Mouse (Mus musculus) embryonic fibroblast, embryonic 13.5 days (primary cell): ENCODE data around the gene Atp6v0e.

ENCODE experiments used
- CTCF ChIP-seq: IDR thresholded peaks from 2 replicates; pipeline ENCODE4 v1.5.1; 2011; ENCODE audit warnings: mild to moderate bottlenecking, control low read depth, low read length, moderate library complexity, borderline replicate concordance; ENCODE audit not compliant: insufficient read depth
- POLR2A ChIP-seq: IDR thresholded peaks from 2 replicates; pipeline ENCODE4 v1.6.1; 2011; ENCODE audit warnings: low read depth, mild to moderate bottlenecking, control low read depth, low read length, moderate library complexity

GRCm38 (mm10) chr17:26691110-26691509 is 28.1 kb downstream of the Atp6v0e start:
- TF ChIP-seq POLR2A, result no peak
- no peak for TF ChIP-seq CTCF
